Mouse (Mus musculus) testis, adult 2 months (tissue): ENCODE data around the gene Ctnnd2.

ENCODE experiments used
- CTCF ChIP-seq: fragments of 200-500 bp; IDR thresholded peaks from 2 replicates; pipeline ENCODE4 v1.5.1; 2012; ENCODE audit warnings: low read depth, mild to moderate bottlenecking, inconsistent platforms, low read length, moderate library complexity; ENCODE audit not compliant: control insufficient read depth, insufficient read depth, insufficient replicate concordance
- POLR2A ChIP-seq: fragments of 200-500 bp; IDR thresholded peaks from 2 replicates; pipeline ENCODE4 v1.6.1; 2012; ENCODE audit warnings: low read depth, mild to moderate bottlenecking, inconsistent platforms, low read length, moderate library complexity; ENCODE audit not compliant: control insufficient read depth

DNA sequence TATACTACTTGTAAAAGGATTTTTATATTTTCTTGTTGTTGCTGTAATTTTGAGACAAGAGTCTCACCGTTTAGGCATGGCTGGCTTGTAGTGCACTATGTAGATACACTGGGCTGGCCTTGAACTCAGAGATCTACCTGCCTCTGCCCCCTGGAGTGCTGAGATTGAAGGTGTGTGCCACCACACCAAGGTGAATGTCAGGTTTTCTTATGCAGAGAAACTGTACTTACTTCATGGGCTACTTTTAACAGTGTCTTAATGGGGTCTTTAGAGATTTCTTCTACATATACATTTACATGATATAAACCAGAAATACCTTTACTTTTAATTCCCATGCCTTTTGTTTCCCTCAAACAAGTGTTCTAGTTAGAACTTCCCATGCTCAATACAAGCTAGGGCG lies 27.0 kb upstream of the Ctnnd2 start:
- TF ChIP-seq CTCF = no peak
- TF ChIP-seq POLR2A = no peak
